Mouse (Mus musculus) right cerebral cortex, adult 2 months (tissue): ENCODE data around the gene Dclk2.

Experiments
- DNase-seq, 2 experiments: peaks; one replicate each; pipeline ENCODE4 v3.0.0; 2021 to 2022; ENCODE audit warnings: low spot score in 2 of 2

The Dclk2 gene

DNA sequence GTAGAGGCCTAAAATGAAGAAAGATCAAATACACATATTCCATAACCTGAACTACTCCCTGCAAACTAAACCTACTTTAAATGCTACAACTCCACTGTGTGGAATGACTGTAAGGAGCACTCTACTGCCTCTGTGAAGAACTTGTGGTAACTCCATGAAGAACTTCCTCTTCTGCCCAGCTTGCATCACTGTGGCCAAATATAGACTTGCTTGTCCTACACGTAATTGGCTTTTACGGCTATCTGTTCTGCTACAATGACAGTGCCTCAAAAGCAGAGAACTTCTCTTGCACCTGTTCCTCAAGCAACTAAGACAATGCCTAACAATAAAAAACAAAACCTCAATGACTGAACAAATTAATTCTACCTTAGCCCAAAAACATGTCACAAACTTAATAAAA is 26.2 kb downstream of the Dclk2 start:
- DNase-seq, result no peak

DNA sequence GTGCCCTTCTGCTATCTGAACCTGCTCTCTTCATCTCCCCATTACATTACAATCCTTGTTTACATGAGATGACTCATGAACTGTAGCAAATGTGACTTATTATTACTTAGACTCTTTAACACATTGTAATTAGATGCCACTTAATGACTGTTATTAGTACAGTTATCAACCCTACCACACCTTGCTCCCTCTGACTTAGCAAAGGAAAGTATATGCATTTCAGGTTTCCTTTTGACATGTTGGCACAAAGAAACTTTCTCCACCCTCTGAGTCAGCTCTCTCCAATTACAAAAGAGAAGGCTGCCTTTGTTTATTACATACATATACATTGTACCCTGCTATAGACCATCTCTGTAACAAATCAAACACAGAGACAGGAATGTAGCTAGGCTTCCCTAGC is 33.1 kb downstream of the Dclk2 start:
- DNase-seq, result no peak

DNA sequence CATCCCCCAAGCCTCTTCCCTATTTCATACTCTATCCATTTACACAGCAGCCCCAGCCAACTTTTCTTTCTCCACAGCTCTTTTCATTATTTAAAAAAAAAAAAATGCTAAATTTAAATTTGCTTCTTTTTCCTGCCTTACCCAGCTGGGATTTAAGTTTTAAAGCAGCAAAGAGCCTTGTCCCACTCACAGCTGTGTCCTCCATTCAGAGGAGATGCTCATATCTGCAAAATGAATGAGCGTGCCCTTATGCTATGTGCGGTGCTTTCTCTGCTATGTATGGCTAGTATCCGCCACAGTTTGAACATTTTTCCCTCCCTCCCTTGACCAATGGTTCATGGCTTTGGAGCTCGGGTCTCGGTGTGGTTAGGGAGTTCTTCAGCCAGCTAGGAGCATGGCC is 35.5 kb downstream of the Dclk2 start:
- no peak for DNase-seq

DNA sequence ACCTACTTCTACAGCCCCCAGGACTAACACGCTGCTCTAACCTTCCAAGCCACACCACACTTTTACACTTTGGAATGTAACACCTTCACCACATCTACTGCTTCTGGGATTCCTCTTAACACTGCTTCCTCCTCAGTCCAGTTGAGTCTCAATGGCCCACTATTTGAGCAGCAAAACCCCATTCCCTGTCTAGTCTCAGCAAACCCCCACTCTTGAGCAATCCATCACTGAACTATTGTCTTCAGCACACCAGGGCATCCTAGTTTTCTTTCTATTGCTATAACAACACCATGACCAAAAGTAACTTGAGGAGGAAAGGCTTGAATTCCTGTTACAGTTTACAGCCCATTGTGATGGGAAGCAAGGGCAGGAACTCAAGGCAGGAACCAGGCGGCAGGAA is 36.2 kb downstream of the Dclk2 start:
- DNase-seq, result no peak

DNA sequence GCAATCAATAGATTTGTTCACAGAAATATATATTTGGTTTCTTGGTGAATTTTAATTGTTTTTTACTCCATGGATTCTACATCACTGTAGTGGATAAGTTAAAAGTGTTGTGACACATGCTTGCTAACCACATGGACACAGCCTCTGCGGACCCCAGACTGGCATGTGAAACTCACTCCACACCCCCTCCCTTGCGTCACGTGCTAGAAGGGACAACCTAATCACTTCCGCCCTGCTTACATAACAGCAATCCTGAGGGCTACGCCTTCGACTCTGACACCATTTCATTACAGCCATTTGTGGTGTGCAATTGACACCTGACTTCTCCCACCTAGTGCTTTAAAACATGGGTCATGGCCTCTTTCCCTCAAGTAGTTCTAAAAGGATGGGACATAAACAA is 36.7 kb downstream of the Dclk2 start:
- no peak for DNase-seq

DNA sequence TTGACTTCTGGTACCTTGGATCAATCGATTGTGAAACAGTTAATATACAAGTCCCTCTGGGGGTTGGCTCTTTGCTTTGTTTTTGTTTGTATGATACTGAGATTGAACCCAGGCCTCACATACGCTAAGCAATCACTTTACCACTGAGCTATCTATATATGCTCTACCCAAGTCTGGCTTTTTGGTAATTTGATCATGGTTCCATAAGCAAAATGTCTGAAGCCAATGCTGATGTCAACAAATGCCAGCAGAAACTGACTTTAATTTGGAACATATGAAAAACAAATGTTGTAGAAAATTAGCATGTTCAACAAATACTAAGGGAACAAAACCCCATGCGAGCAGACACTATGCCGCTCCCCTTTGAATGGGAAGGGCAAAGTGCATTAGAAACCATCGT is 44.7 kb downstream of the Dclk2 start:
- DNase-seq, result no peak

DNA sequence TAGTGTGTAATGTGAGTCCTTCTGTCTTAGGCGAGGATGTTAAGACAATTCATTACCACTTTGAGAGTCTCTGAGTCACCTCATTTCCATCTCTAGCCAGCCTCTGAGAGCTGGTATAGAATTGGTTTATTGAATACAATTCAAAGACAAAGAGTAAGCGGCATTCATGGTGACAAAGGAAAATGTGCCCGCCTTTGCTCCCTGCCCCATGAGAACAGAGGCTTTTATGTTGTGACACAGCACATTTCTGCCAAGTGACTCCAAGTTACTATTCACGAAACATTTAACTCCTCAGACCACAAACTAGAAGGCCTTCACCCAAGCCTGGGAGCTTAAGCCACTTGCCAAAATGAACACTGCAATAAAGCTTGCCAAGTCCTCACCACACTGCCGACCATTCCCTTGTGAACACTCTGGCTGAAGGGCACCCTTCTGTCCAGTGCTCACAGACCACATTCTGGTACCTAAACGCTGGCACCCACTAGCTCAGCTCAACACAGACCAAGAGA is 47.5 kb downstream of the Dclk2 start:
- DNase-seq, result no peak

DNA sequence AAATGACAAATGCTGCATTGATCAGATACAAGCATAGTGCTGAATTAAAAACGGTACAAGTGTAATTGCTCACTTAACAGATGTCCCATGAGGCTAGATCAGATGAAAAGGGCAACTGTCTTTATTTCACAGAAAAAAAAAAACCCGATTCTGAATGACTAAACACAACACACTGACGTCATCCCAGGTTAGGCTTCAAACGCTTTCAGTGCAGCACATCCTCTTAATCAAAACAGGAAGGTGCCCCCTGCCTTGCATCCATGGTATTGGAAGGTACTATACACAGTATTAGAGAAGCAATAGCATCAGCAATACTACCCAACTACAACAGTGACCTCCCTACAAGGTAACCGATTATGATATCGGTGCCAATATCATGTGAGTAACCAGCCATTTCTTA is 49.7 kb downstream of the Dclk2 start:
- DNase-seq, result no peak

DNA sequence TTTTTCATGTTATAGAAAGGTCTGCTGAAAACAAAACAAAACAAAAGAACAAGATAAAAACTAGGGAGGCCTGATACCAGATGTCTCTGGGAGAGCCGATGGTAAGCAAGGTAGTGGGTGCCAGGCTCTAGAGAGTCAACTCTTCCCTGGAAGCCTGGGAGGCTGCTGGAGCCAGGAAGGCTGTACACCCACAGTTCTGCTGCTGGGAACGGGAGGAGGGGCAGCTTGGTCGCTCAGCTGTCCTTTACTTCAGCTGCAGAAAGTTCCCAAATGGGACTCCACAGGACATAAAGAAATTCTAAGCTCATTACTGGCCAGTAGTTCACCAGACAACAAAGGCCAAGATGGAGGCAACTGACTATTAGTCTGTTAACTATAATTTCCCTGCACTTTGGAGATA is 50.2 kb downstream of the Dclk2 start:
- DNase-seq, result peak; percentile 46 to 51

DNA sequence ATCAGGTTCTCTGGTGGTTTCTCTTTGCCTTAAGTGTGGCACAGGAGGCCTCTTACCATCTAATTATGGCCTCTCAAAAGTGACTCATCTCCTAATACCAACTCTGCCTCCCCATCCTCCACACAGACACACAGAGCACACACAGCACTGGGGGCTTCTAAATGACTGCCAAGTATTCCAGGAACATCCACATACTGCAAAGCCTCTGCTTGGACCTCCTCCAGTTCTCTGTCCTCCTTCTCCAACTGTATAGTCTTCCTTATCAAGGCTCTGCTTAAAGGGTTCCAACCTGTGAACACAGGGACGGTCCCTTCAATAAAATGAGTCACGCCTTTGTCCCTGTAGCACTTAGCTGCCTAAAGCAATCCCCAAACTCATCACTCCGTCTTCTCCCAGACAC is 51.9 kb downstream of the Dclk2 start:
- DNase-seq, result no peak

DNA sequence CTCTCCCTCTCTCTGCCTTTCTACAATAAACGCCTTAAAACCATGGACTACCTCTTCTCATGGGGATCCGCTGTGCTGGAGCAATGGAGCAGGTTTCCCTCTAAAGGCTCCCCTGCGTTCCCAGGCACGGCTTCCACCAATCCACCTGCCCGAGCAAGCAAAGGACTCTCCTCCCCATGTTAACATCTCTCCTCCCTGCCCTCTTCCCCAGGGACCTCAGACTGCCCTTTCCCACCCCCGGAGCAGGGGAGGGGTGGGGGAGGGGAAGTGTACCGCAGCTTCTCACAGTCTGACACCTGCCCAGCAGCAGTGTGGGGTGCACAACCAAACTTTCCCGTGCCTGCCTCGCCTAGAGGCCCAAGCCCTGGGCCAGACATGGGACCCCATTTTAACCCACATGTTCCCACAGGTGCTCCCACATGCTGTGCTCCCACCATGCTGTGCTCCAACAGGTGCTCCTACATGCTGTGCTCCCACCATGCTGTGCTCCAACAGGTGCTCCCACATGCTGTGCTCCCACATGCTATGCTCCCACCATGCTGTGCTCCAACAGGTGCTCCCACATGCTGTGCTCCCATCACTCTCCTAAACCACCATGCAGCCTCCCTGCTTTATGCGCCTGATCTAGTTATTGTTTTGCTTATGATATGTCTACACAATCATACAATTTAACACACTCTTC is 57.2 kb downstream of the Dclk2 start:
- DNase-seq, result no peak

DNA sequence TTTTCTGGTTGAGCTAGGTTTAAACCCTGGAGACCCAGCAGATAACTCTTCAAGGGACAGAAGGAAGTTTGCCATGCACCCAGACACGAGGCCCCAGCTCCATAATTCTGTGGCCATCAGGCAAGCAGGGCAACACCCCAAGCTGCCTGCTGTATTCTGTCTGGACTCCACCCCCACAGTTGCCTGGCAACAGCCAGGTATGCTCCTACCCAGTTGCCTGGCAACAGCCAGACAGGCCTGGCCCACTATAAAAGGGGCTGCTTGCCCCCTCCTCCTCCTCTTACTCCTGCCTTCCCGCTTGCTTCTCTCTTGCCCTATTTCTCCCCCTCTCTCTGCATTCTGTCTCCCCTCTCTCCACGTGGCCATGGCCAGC is 57.7 kb downstream of the Dclk2 start:
- peak; percentile 41 to 61 for DNase-seq

DNA sequence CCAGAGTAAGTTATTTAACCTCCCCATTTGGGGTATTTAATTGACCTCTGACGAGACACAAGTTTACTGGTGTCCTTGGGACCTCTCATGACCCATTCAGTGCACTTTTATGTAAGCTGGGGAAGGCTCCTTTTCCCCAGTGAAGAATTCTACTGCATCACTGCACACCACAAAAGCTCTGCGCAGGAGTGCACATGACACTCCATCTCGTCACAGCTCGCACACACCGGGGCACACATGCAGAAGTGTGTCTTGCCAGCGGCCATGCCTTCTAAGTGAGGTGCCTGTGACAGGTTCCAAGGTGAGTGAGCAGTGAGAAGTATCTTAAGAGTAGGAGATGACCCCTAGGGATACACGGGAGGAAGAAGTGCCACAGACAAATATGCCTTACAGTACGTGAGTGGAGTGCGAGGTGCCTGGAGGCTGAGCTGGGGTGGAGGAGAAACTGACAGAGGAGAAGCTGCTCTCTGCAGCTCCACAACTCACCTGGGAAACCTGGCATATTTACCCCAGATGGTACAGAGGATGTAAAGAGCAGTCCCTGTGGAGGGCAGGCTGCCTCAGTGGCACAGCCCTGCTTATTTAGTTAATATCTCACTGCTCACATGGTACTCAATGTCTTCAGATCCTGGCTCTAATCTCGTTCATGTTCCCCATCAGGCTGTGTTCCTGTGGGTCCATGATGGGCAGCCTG is 58.3 kb downstream of the Dclk2 start:
- DNase-seq, result no peak

DNA sequence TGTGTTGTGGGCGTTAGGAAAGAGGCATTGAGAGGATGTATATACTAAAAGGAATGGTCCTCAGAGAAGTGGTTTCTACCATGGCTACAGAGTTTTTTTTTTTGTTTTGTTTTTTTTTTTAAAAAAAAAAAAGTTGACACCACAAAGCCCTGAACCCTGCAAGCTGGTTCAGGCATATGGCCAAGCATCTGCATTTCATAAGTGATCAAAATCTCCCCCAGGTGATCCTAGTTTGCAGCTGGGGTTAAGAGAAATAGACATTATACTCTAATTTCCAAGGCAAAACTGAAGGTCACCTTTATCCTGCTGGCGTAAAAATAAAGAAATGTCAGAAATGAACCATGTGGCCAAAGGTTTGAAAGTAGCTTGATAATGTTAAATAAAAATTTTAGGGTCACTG is 60.9 kb downstream of the Dclk2 start:
- DNase-seq, result no peak

DNA sequence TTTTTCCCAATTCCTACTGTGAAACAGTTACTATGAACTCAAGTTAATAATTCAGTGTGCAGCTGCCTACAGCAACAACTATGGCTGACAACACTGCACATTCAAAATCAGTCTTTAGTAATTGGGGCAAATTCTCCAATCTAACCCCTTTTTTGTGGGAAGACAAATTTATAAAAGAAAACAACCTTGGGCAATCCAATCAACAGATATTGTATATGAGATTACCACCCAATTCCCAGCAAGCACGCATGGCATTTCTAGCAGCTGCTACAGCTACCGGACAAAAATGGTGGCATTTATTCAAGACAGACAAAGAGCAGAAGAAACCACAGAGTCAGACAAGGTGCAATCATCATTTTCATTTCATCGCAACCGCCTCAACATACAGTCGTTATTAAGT is 62.0 kb downstream of the Dclk2 start:
- DNase-seq, result no peak

DNA sequence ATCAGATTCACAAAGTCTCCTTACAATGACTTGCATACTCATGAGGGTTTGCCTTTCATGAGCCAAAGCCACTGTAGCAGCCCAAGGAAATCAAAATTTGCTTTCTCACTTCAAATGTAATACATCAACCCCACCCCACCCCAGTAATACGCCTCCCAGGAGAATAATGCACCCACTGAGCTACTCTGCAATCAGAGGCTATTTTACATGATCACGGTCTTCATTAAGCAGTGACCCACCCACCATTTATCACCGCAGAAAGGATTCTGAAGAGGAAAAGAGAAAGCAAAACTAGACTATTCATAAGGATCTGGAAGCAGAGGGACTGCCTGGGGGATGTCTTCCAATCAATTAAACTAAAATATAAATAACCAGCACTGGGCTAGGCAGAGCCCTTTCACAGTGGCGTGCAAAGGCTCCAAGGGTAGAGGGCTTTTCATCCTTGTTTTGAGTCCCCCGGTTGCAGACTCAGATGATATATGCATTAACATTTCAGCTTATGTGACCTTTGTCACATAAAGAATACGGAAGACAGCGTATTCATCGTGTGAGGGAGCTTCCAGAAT is 62.7 kb downstream of the Dclk2 start:
- no peak for DNase-seq

DNA sequence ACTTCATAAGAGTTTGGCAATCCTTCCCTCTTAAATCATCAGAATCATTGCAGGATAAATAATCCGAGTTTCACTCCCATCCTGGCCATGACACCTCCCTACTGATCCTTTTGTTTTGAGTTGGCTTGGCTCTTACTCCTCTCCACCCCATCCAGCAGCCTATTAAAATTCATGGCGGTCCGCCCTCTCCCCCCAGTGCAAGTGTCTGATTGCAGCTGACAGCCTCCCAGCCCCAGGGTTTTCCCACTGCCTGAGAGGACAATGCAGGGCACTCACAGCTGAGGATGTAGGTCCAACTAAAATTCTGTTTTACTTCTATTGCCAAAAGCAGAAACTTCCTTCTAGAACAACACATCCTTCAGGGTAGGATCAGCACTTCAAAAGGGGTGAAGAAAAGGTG is 67.8 kb downstream of the Dclk2 start:
- DNase-seq, result no peak

DNA sequence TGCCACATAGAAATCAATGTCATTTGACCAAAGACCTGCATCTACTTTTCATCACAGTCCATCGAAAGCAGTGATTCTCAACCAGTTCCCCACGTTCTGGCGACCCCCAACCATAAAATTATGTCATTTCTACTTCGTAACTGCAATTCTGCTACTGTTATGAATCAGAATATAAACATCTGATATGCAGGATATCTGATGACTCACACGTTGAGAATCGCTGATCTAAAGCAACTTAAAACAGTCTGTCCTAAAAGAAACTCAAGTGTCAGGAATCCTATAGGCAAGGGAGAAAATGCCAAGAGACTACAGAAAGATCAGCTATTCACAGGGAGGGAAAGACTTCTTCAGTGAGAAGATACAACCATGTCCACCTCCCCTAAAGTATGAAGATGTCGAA is 69.5 kb downstream of the Dclk2 start:
- DNase-seq, result no peak

DNA sequence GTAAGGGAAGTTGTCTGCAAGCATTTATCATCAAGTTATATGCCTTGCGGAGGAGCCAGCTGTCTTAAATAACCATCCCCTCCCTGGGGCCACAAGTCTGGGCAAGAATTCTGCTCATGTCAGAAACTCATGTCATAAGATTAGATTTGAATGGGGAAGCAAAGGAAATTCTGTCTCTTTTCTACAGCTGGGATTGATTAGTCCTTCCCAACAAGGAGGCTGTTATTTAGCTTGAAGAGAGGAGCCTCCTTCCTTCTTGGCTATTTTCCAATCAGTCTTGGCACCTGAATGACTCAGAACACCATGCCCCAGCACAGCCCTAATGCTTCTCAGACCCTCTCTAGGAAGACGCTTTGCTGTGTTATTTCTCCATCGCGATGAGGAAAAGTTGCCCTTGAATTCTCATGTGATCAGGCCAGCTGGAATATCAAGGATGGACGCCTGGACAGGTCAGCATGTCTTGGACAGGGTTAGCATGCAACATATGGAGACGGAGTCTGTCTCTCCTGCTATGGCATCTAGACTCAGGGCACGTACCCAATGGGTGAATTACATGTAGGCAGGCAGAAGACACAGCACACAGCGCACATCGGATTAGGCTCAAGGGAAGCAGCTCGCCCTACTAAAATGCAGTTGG is 70.1 kb downstream of the Dclk2 start:
- no peak for DNase-seq

DNA sequence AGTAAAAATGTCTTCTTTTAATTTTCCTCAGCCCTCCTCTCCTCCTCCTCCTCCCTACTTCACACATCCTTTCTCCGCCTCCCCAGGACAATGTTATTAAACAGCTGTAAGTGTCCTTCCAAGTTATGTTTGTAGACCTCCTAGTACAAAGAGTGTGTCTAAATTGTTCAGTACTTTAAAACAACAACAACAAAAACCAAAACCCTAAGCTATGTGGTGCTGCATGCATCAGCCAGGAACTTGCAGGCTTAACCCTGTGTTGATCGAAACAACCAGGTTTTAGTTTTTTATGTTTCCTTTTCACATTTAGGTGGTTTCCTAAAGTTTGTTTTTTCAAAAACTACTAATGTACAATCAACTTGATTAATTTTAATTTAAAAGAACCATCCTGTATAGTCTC is 71.3 kb downstream of the Dclk2 start:
- no peak for DNase-seq

DNA sequence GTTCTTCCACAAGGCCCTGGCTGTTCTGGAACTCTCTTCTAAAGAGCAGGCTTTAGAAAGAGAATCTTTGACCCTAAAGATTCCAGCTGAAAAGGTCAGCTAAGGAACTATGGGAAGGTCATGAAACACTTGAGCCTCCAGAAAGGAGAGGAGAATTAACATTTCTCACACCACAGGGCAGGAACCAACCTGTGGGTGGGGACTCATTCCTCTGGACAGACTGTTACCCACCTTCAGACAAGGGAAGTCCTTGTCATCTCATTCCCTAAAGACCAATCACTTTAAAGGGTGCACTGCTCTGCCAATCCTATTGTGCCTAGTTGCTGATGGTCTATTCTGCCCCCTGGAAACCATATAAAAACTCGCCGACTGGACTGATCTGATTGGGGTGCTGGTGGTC is 73.1 kb downstream of the Dclk2 start:
- DNase-seq, result no peak

DNA sequence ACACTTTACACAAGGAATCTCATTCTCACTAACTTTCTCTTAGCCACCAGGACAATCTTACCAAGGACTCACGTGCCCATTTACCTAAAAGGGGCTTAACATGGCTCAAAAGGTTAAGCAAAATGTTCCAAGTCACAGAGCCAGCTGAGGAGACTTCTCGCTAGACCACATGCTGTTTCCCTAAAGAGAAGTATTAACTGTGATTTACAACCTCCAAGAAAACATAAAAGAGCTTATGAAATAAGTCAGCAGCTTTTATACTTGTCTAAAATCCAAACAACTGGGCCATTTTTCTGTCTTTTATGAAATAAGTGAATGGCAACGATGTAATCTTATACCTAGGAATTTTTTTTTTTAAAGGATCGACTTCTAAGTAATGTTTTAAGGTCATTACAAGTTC is 74.6 kb downstream of the Dclk2 start:
- DNase-seq, result no peak

DNA sequence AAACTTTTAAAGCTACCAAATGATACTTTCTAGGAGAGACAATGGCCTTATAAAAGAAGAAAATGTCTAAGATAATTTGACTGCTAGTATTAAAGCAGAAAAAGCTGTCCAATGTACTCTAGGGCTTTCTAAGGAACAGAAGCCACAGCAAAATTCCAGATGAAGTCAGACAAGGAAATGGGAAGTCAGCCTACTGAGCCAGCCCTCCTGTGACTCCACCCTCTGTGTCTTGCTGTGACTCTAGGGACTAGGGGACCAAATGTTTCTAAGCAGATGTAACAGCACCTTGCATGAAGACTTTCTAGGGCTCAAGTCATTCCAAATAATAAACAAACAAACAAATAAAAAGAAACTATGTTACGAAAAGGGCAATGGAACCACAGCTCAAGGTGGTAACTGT is 75.1 kb downstream of the Dclk2 start:
- DNase-seq, result no peak
